Mouse (Mus musculus) MEL (cell line): Measurements from ENCODE around the gene Ecpas. TPM values are rescaled to one million over a fixed set of nuclear protein-coding genes. Genes with fewer than 3 reads are reported as not detected.

Experiments
- DNase-seq: peaks from one replicate; pipeline ENCODE4 v3.0.0; 2011; ENCODE audit warnings: low read depth, low spot score
- H3K27ac ChIP-seq: 2 replicates; pipeline ENCODE4 v1.5.1; 2012; ENCODE audit warnings: low read depth, mild to moderate bottlenecking, control low read depth, low read length, moderate library complexity; ENCODE audit not compliant: control insufficient read depth
- H3K27me3 ChIP-seq, 2 experiments: fragments of 150-350 bp in 1 of 2; sonication (generic) in 1 of 2; 2 replicates each; pipeline ENCODE4 v1.6.1; 2012; ENCODE audit warnings: low read length in 2 of 2, mild to moderate bottlenecking in 2 of 2, improper control_type of control experiment in 1 of 2, moderate library complexity in 1 of 2; ENCODE audit not compliant: insufficient read depth in 2 of 2, control insufficient read depth in 1 of 2
- H3K36me3 ChIP-seq, 2 experiments: 2 replicates each; pipeline ENCODE4 v1.6.1; 2012 to 2014; ENCODE audit warnings: low read length in 2 of 2, improper control_type of control experiment in 1 of 2, inconsistent platforms in 1 of 2, mild to moderate bottlenecking in 1 of 2; ENCODE audit not compliant: insufficient read depth in 2 of 2, control insufficient read depth in 1 of 2
- H3K4me1 ChIP-seq, 2 experiments: fragments of 150-350 bp in 1 of 2; sonication (generic) in 1 of 2; 2 replicates each; pipeline ENCODE4 v1.6.1; 2012; ENCODE audit warnings: low read length in 2 of 2, improper control_type of control experiment in 1 of 2, mild to moderate bottlenecking in 1 of 2; ENCODE audit not compliant: insufficient read depth in 2 of 2, control insufficient read depth in 1 of 2
- H3K4me3 ChIP-seq, 2 experiments: fragments of 150-350 bp in 1 of 2; sonication (generic) in 1 of 2; 2 replicates each; pipeline ENCODE4 v1.5.1; 2012; ENCODE audit warnings: low read depth in 2 of 2, low read length in 2 of 2, mild to moderate bottlenecking in 2 of 2, moderate library complexity in 2 of 2, control low read depth in 1 of 2, improper control_type of control experiment in 1 of 2; ENCODE audit not compliant: control insufficient read depth in 1 of 2, insufficient read depth in 1 of 2
- H3K79me2 ChIP-seq: 2 replicates; pipeline ENCODE4 v1.6.1; 2012; ENCODE audit warnings: mild to moderate bottlenecking, low read length, moderate library complexity; ENCODE audit not compliant: control insufficient read depth, poor library complexity, insufficient read depth
- H3K9ac ChIP-seq: 2 replicates; pipeline ENCODE4 v1.6.1; 2012; ENCODE audit warnings: low read depth, mild to moderate bottlenecking, control low read depth, low read length, moderate library complexity; ENCODE audit not compliant: control insufficient read depth, poor library complexity, severe bottlenecking
- H3K9me3 ChIP-seq: fragments of 150-350 bp; sonication (generic); replicated peaks from 2 replicates; pipeline ENCODE4 v1.6.1; 2012; ENCODE audit warnings: mild to moderate bottlenecking, low read length, improper control_type of control experiment, moderate library complexity; ENCODE audit not compliant: insufficient read depth
- BHLHE40 ChIP-seq: IDR thresholded peaks from 2 replicates; pipeline ENCODE4 v1.6.1; 2012; ENCODE audit warnings: low read depth, mild to moderate bottlenecking, inconsistent platforms, low read length, improper control_type of control experiment, borderline replicate concordance
- CHD1 ChIP-seq: IDR thresholded peaks from 2 replicates; pipeline ENCODE4 v1.6.1; 2012; ENCODE audit warnings: low read depth, mild to moderate bottlenecking, inconsistent platforms, low read length, improper control_type of control experiment
- CHD2 ChIP-seq: IDR thresholded peaks from 2 replicates; pipeline ENCODE4 v1.6.1; 2011; ENCODE audit warnings: low read length, improper control_type of control experiment
- CTCF ChIP-seq, 3 experiments: IDR thresholded peaks in 2 of 3; conservative IDR thresholded peaks in 1 of 3; 2 replicates each; pipeline ENCODE4 v1.5.1; 2011 to 2012; ENCODE audit warnings: low read length in 3 of 3, low read depth in 2 of 3, mild to moderate bottlenecking in 2 of 3, improper control_type of control experiment in 1 of 3, inconsistent platforms in 1 of 3, mixed read lengths in 1 of 3, moderate library complexity in 1 of 3; ENCODE audit not compliant: control insufficient read depth in 1 of 3, insufficient read depth in 1 of 3, poor library complexity in 1 of 3, severe bottlenecking in 1 of 3
- E2F4 ChIP-seq: IDR thresholded peaks from 2 replicates; pipeline ENCODE4 v1.6.1; 2011; ENCODE audit warnings: low read depth, low read length, improper control_type of control experiment, borderline replicate concordance
- EP300 ChIP-seq, 2 experiments: IDR thresholded peaks; 2 replicates each; pipeline ENCODE4 v1.6.1; 2011; ENCODE audit warnings: improper control_type of control experiment in 2 of 2, low read length in 2 of 2, low read depth in 1 of 2, mild to moderate bottlenecking in 1 of 2
- ETS1 ChIP-seq: IDR thresholded peaks from 2 replicates; pipeline ENCODE4 v1.6.1; 2012; ENCODE audit warnings: low read depth, mild to moderate bottlenecking, inconsistent platforms, low read length, improper control_type of control experiment, moderate library complexity
- GABPA ChIP-seq: IDR thresholded peaks from 2 replicates; pipeline ENCODE4 v1.6.1; 2012; ENCODE audit warnings: low read depth, mild to moderate bottlenecking, inconsistent platforms, low read length, improper control_type of control experiment, moderate library complexity
- GATA1 ChIP-seq: IDR thresholded peaks from 2 replicates; pipeline ENCODE4 v1.6.1; 2011; ENCODE audit warnings: low read depth, low read length, improper control_type of control experiment
- HCFC1 ChIP-seq: IDR thresholded peaks from 2 replicates; pipeline ENCODE4 v1.6.1; 2012; ENCODE audit warnings: low read depth, mild to moderate bottlenecking, inconsistent platforms, low read length, improper control_type of control experiment, moderate library complexity
- JUND ChIP-seq: IDR thresholded peaks from 2 replicates; pipeline ENCODE4 v1.6.1; 2011; ENCODE audit warnings: low read depth, mild to moderate bottlenecking, improper control_type of control experiment, low read length
- KAT2A ChIP-seq: conservative IDR thresholded peaks from 2 replicates; pipeline ENCODE4 v1.6.1; 2012; ENCODE audit warnings: low read depth, low read length, improper control_type of control experiment, inconsistent platforms
- MAFK ChIP-seq: IDR thresholded peaks from 2 replicates; pipeline ENCODE4 v1.6.1; 2011; ENCODE audit warnings: low read depth, mild to moderate bottlenecking, low read length, improper control_type of control experiment, borderline replicate concordance
- MAX ChIP-seq: IDR thresholded peaks from 2 replicates; pipeline ENCODE4 v1.6.1; 2011; ENCODE audit warnings: low read length, improper control_type of control experiment
- MXI1 ChIP-seq: IDR thresholded peaks from 2 replicates; pipeline ENCODE4 v1.6.1; 2011; ENCODE audit warnings: mild to moderate bottlenecking, low read depth, low read length, improper control_type of control experiment
- MYB ChIP-seq: IDR thresholded peaks from 2 replicates; pipeline ENCODE4 v1.6.1; 2011; ENCODE audit warnings: mild to moderate bottlenecking, low read depth, low read length, improper control_type of control experiment
- MYC ChIP-seq: IDR thresholded peaks from 2 replicates; pipeline ENCODE4 v1.6.1; 2011; ENCODE audit warnings: low read depth, mild to moderate bottlenecking, low read length, improper control_type of control experiment, moderate library complexity
- NELFE ChIP-seq: IDR thresholded peaks from 2 replicates; pipeline ENCODE4 v1.6.1; 2011; ENCODE audit warnings: low read depth, low read length, improper control_type of control experiment
- NRF1 ChIP-seq: IDR thresholded peaks from 2 replicates; pipeline ENCODE4 v1.6.1; 2014; ENCODE audit warnings: low read depth, mild to moderate bottlenecking, inconsistent platforms, low read length, improper control_type of control experiment, moderate library complexity; ENCODE audit not compliant: poor library complexity, insufficient read depth, severe bottlenecking
- POLR2A ChIP-seq, 2 experiments: IDR thresholded peaks; 2 replicates each; pipeline ENCODE4 v1.6.1; 2011 to 2012; ENCODE audit warnings: low read length in 2 of 2, mild to moderate bottlenecking in 2 of 2, control low read depth in 1 of 2, improper control_type of control experiment in 1 of 2, low read depth in 1 of 2, moderate library complexity in 1 of 2; ENCODE audit not compliant: control insufficient read depth in 1 of 2, insufficient read depth in 1 of 2, poor library complexity in 1 of 2
- RAD21 ChIP-seq: IDR thresholded peaks from 2 replicates; pipeline ENCODE4 v1.6.1; 2011; ENCODE audit warnings: mild to moderate bottlenecking, low read depth, low read length, improper control_type of control experiment
- RCOR1 ChIP-seq: IDR thresholded peaks from 2 replicates; pipeline ENCODE4 v1.6.1; 2012; ENCODE audit warnings: low read depth, mild to moderate bottlenecking, inconsistent platforms, low read length, improper control_type of control experiment
- SIN3A ChIP-seq: IDR thresholded peaks from 2 replicates; pipeline ENCODE4 v1.6.1; 2012; ENCODE audit warnings: low read length, improper control_type of control experiment, inconsistent platforms
- SMC3 ChIP-seq: IDR thresholded peaks from 2 replicates; pipeline ENCODE4 v1.6.1; 2011; ENCODE audit warnings: low read depth, low read length, improper control_type of control experiment
- TAL1 ChIP-seq: IDR thresholded peaks from 2 replicates; pipeline ENCODE4 v1.6.1; 2012; ENCODE audit warnings: mild to moderate bottlenecking, inconsistent platforms, low read length, moderate library complexity, mixed read lengths
- TBP ChIP-seq: IDR thresholded peaks from 2 replicates; pipeline ENCODE4 v1.8.0; 2011; ENCODE audit warnings: low read depth, low read length, improper control_type of control experiment
- UBTF ChIP-seq: IDR thresholded peaks from 2 replicates; pipeline ENCODE4 v1.6.1; 2012; ENCODE audit warnings: low read depth, mild to moderate bottlenecking, inconsistent platforms, low read length, improper control_type of control experiment, moderate library complexity, borderline replicate concordance; ENCODE audit not compliant: insufficient read depth
- USF2 ChIP-seq, 2 experiments: IDR thresholded peaks; 2 replicates each; pipeline ENCODE4 v1.6.1; 2011 to 2012; ENCODE audit warnings: improper control_type of control experiment in 2 of 2, low read length in 2 of 2, borderline replicate concordance in 1 of 2, inconsistent platforms in 1 of 2, low read depth in 1 of 2, mild to moderate bottlenecking in 1 of 2; ENCODE audit not compliant: insufficient read depth in 1 of 2
- ZC3H11A ChIP-seq: IDR thresholded peaks from 2 replicates; pipeline ENCODE4 v1.6.1; 2012; ENCODE audit warnings: low read depth, mild to moderate bottlenecking, inconsistent platforms, low read length, improper control_type of control experiment
- ZKSCAN1 ChIP-seq: IDR thresholded peaks from 2 replicates; pipeline ENCODE4 v1.6.1; 2012; ENCODE audit warnings: low read depth, mild to moderate bottlenecking, inconsistent platforms, low read length, improper control_type of control experiment, moderate library complexity
- ZNF384 ChIP-seq: IDR thresholded peaks from 2 replicates; pipeline ENCODE4 v1.6.1; 2012; ENCODE audit warnings: low read depth, mild to moderate bottlenecking, inconsistent platforms, low read length, improper control_type of control experiment
- polyA plus RNA-seq, 2 experiments: library from polyadenylated mRNA; stranded (reverse) in 1 of 2; unstranded in 1 of 2; fragments of >175 nt in 1 of 2; fragments of >200 nt in 1 of 2; gene quantifications; 2 replicates each; pipeline versions ENCODE4 v1.2.1 to v1.2.4; 2012; ENCODE audit warnings: low replicate concordance in 2 of 2, low read depth in 1 of 2; ENCODE audit not compliant: insufficient read length in 2 of 2, insufficient read depth in 1 of 2, missing spikeins in 1 of 2
- total RNA-seq: library from RNA; depleted of rRNA; stranded (reverse); fragments of 300-350 nt; gene quantifications from 2 replicates; pipeline ENCODE4 v1.2.3, GENCODE M21; 2012

Ecpas gene
- total and polyA plus RNA-seq, 3 experiments, result 37.8 to 161 (median 57.6) TPM

GRCm38 (mm10) chr4:58883841-58884240, 28.7 kb downstream of the Ecpas start:
- no peak overlapping the region for H3K9ac ChIP-seq
- H3K9me3 ChIP-seq, result no peaks in the 10 kb centered on the region
- peaks cover 28% of the 10 kb centered on the region for H3K79me2 ChIP-seq
- no peak overlapping the region for H3K4me3 ChIP-seq
- peaks cover 0 to 11% of the 10 kb centered on the region in 2 experiments; a peak in 2 of 4 replicates for H3K4me1 ChIP-seq
- no peaks in the 10 kb centered on the region for H3K27me3 ChIP-seq
- H3K36me3 ChIP-seq, result peaks cover 16 to 17% of the 10 kb centered on the region in 2 experiments
- H3K27ac ChIP-seq, result no peak overlapping the region
- DNase-seq, result no peak
- TF ChIP-seq RAD21 (no peak), TBP (no peak), NRF1 (no peak), POLR2A (IDR thresholded peaks at IDR 0.05; ENCODE audit: control insufficient read depth in 1 of 2, insufficient read depth in 1 of 2, low read depth in 1 of 2, low read length in 2 of 2, poor library complexity in 1 of 2) (no peak)

GRCm38 (mm10) chr4:58874373-58874772, 38.2 kb downstream of the Ecpas start:
- Histone ChIP-seq H3K9ac (no peak overlapping the region), H3K36me3 (peaks cover 22 to 49% of the 10 kb centered on the region in 2 experiments)
- DNase-seq, result no peak
- TF ChIP-seq MXI1 (peak; percentile 48; the same call in 1 of the 2 replicates), E2F4 (no peak), NRF1 (no peak), CHD1 (no peak), EP300 (IDR thresholded peaks at IDR 0.05; ENCODE audit: low read depth in 1 of 2, low read length in 2 of 2) (peak; percentile 40 to 73; a peak in 3 of 4 replicates), HCFC1 (no peak), USF2 (IDR thresholded peaks at IDR 0.05; ENCODE audit: borderline replicate concordance in 1 of 2, insufficient read depth in 1 of 2, low read depth in 1 of 2, low read length in 2 of 2) (0 out of 4 replicates have a peak, but pooled peaks of 1 of the 2 experiments have one; percentile 22), RCOR1 (peak; percentile 74), MYC (no peak), TBP (no peak), ZKSCAN1 (no peak), CTCF (IDR thresholded peaks at IDR 0.05 in 2 of 3, conservative IDR thresholded peaks at IDR 0.05 in 1 of 3; ENCODE audit: control insufficient read depth in 1 of 3, insufficient read depth in 1 of 3, low read depth in 2 of 3, low read length in 3 of 3, poor library complexity in 1 of 3, severe bottlenecking in 1 of 3) (no peak), MAX (no peak), MYB (peak; percentile 53), SMC3 (no peak), ETS1 (0 out of 2 replicates have a peak, but pooled peaks have one; percentile 26), ZC3H11A (no peak), RAD21 (no peak), GABPA (no peak), SIN3A (0 out of 2 replicates have a peak, but pooled peaks have one; percentile 30), TAL1 (no peak), UBTF (no peak), BHLHE40 (no peak), GATA1 (peak; percentile 56; the same call in 1 of the 2 replicates), MAFK (0 out of 2 replicates have a peak, but pooled peaks have one; percentile 21), JUND (no peak), KAT2A (no peak), POLR2A (IDR thresholded peaks at IDR 0.05; ENCODE audit: control insufficient read depth in 1 of 2, insufficient read depth in 1 of 2, low read depth in 1 of 2, low read length in 2 of 2, poor library complexity in 1 of 2) (no peak), NELFE (no peak), CHD2 (no peak), ZNF384 (no peak)

More at GRCm38 (mm10) chr4:58874373-58874772, 38.2 kb downstream of the Ecpas start:
- Histone ChIP-seq H3K9me3 (no peaks in the 10 kb centered on the region), H3K79me2 (0 out of 2 replicates have a peak, but pooled peaks cover 2% of the 10 kb centered on the region), H3K4me3 (no peak overlapping the region), H3K27me3 (no peaks in the 10 kb centered on the region), H3K27ac (peak overlapping the region; percentile 38), H3K4me1 (peaks cover 0 to 11% of the 10 kb centered on the region in 2 experiments; a peak in 3 of 4 replicates)
